Mouse (Mus musculus) right cerebral cortex, postnatal 4 days (tissue): ENCODE measurements around the gene Olfr874.
"Not testable (repeated sequence)": the region's sequence is repeated elsewhere in the genome, so short reads cannot be mapped to it uniquely, and the experiment has no call there.

Experiments used
- DNase-seq: peaks from one replicate; pipeline ENCODE4 v3.0.0-alpha.2; 2022

Olfr874 gene

GRCm38 (mm10) chr9:37744806-37745205 is at the start of gene Olfr874:
Olfr874 (plus strand) TSS chr9:37745106.
- no peak for DNase-seq

- no peak for DNase-seq
Measured at GRCm38 (mm10) chr9:37716150-37716549, 28.8 kb upstream of the Olfr874 start, which contains the start of gene Olfr160. Olfr160 (minus strand) TSS chr9:37716250.

- DNase-seq, result no peak
Measured at GRCm38 (mm10) chr9:37734310-37734709, 10.6 kb upstream of the Olfr874 start.

- DNase-seq, result peak; percentile 3
Measured at GRCm38 (mm10) chr9:37750319-37751075, 5.6 kb downstream of the Olfr874 start.

- DNase-seq, result no peak
Measured at GRCm38 (mm10) chr9:37751467-37751866, 6.6 kb downstream of the Olfr874 start.

GRCm38 (mm10) chr9:37752006-37752405 is 7.1 kb downstream of the Olfr874 start:
- no peak for DNase-seq

- DNase-seq, result no peak
Measured at GRCm38 (mm10) chr9:37761728-37762127, 16.8 kb downstream of the Olfr874 start.

- DNase-seq, result no peak
Measured at GRCm38 (mm10) chr9:37762541-37762940, 17.6 kb downstream of the Olfr874 start.

GRCm38 (mm10) chr9:37770661-37771060 is 25.8 kb downstream of the Olfr874 start:
- no peak for DNase-seq

- no peak for DNase-seq
Measured at GRCm38 (mm10) chr9:37771759-37772158, 26.9 kb downstream of the Olfr874 start, which contains the start of gene Olfr875. Olfr875 (plus strand) TSS chr9:37771857.

GRCm38 (mm10) chr9:37782766-37783260 is 37.9 kb downstream of the Olfr874 start:
- DNase-seq, result peak; percentile 33

GRCm38 (mm10) chr9:37783394-37784387 is 38.8 kb downstream of the Olfr874 start:
- DNase-seq, result not testable (repeated sequence)

- DNase-seq, result no peak
Measured at GRCm38 (mm10) chr9:37786411-37786810, 41.5 kb downstream of the Olfr874 start.
